Mouse (Mus musculus) forebrain, embryonic 11.5 days (tissue): Measurements from ENCODE around the gene AU015836. TPM values are rescaled to one million over a fixed set of nuclear protein-coding genes. Genes with fewer than 3 reads are reported as not detected.

Experiments used
- polyA plus RNA-seq: library from polyadenylated mRNA; unstranded; fragments of >200 nt; fragmentation: Nextera tagmentation; extraction: Ambion mirVana; gene quantifications from 2 replicates; pipeline ENCODE4 v1.2.1, GENCODE M21; 2014

AU015836 gene
- polyA plus RNA-seq, 1 experiment from 2014 or later = not detected

Other genes with a start within 250 kb of the AU015836 start
- gene Pdk3, start 136.5 kb upstream of the AU015836 start, polyA plus RNA-seq = 68.6 and 73.4 TPM in 2 replicates
- 26.6 and 32.3 TPM in 2 replicates for gene Zfx, start 155.0 kb downstream of the AU015836 start, polyA plus RNA-seq
- gene Eif2s3x, start 244.2 kb downstream of the AU015836 start, polyA plus RNA-seq = 127 and 132 TPM in 2 replicates